Mouse (Mus musculus) urinary bladder, postnatal 36 days (tissue): ENCODE measurements around the gene Nfkb1.

Experiments used
- DNase-seq, 2 experiments: peaks; one replicate each; pipeline ENCODE4 v3.0.0; 2022; ENCODE audit warnings: low spot score in 2 of 2, mixed read lengths in 1 of 2

The Nfkb1 gene

DNA sequence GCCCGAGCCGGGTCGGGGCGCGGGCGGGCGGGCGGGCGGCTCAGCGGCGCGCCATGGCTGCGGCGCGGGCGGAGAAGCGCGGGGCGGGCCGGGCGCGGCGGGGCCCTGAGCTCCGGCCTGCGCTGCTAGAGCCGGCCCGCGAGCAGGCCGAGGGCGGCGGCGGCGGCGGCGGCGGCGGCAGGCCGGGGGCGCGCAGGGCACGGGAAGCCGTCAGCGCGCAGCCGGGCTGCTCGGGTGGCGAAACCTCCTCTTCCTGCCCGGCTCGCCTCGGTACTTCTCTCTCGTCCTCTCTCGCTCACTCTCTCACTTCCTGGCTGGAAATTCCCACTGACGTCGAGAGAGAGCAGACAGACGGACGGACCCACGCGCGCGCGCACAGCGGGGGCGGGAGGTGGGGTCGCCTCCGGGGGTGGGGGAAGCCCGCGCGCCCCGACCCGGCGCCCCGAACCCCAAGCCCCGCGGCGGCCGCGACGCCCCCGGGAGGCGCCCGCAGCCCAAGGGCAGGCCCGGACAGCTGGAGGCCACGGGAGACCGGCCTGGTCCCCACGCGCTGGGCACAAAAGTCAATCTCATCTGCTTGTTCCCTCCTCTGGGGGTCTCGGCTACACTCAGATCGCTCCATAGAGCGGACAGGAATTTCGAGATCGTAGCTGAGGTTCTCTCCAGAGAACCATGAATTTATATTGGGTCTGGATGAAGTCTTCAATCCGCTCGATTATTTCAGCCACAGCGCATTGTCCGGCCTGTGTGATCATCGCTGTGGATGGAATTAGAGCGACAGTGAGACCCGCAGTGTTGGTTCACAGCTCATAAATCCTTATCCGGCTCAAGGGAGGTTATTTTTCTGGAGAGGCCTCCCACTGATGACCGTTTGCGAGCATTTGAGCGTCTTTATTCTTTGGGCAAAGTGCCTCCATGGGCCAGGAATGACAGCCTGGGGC, at the start of gene Nfkb1:
Gene Nfkb1 (minus strand): TSS at position 357 of the 941 bp plus-strand sequence.
- DNase-seq, result peak; percentile 65 to 68

DNA sequence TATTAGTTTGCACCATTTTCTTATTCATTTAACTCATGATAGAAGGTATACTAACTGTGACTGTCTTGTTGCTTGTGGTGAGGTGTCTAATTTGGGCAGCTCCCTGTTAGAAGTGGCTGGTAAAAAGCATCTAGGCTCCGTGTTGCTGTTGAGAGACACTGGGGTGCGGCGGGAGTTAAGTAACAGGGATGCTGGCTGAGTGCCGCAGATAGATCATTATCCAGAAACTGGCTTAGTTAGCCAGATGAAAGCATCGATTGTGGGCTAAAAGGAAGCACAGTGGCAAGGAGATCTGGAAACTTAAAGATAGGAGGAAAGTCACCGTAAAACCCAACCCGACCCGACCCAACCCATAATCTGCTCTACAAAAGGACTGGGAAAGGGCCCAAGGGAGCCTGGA, 49.4 kb upstream of the Nfkb1 start:
- no peak for DNase-seq

DNA sequence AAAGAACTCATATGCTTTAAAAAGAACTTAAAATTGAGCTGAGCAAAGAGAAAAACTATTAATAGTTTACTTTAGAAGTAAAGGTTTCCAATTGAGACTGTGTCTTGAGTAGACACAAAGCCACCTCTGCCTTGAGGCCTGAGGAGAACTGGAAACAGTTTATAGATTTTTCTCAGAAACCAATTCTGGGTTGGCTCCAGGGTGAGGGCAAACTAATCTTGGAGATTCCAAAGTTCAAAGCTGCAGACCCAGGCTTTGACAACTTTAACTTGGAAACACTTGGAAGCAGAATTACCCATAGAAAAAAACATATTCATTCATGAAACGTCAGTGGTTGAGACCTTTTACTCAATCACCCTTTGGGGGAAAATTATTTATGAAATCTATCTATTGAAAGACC, 43.4 kb upstream of the Nfkb1 start:
- DNase-seq, result no peak

DNA sequence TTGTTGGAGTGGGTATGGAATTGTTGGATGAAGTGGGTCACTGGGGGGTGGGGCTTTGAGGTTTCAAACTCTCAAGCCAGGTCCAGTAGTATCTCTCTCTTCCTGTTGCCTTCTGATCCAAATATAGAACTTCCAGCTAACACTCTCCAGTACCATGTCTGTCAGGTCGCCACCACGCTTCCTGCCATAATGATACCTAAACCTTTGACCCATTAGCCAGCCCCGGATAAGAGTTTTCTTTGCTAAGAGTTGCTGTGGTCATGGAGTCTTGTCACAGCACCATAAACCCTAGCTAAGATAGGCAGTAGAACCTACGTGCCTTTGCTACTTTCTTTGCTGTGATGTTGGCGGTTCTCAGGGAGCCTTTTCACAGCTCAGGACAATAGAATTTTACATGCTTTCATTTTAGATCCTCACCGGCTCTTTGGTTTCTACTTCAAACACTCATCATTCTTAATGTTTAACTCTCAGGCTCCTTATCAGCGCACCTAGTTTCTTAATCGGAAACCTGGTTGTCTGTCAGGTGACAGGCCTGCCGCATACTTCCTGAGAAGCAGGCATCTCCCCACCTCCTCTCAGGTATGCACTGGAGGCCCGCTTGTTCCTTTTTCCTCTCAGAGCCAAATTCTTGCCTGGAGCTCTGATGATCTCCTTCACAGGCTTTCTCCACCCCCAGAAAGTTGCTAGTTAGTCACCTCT, 41.5 kb upstream of the Nfkb1 start:
- no peak for DNase-seq

DNA sequence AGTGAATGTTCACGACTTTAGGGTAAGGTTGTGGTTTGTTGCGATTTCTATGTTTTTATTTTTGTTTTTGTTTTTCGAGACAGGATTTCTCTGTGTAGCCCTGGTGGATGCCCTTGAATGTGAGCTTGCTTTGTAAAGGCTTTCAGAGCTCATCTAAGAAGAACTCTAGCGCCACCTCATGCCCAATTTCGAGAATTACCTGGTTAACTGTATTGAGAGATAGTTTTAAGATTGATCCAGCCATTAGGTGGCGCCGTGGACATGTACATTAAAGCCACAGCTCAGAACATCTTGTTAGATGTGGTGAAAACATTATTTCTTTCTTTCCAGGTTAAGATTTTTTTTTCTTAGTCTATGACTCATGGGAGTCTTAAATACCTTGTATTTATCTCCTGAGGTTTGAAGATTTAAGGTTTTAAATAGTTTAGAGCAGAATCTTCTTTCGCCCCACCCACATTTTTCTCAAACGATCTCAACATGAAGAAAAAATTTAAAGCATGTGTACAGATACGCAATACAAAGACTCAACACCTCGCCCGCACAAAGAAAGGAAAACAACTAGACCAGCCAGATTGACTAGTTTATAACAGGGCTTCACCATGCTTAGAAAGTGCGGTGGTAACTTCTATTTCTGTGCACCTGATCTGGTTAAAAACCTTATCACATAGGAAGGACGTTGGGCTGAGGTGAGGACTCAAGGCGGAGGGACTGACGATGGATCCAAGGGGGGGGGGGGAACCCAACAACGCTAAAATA, 40.1 kb upstream of the Nfkb1 start:
- DNase-seq, result peak; percentile 88 to 89

DNA sequence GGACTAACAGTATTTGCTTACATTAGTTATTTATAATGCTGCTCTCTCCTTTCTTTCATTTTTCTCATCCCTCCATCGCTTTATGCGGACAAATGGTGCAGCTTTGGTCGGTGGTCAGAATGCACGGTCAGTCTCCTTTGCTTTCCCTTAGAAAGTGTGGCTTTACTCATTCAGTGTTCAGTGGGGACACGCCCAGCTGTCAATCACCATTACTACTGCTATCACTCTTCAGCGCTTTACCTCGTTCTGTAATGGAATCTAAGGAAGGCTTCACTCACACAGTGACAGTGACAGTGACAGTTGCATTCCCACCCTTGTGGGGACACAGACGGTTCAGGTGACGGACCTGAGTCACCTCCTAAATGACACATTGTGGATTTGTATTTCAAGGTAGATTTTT, 39.4 kb upstream of the Nfkb1 start:
- DNase-seq, result no peak

DNA sequence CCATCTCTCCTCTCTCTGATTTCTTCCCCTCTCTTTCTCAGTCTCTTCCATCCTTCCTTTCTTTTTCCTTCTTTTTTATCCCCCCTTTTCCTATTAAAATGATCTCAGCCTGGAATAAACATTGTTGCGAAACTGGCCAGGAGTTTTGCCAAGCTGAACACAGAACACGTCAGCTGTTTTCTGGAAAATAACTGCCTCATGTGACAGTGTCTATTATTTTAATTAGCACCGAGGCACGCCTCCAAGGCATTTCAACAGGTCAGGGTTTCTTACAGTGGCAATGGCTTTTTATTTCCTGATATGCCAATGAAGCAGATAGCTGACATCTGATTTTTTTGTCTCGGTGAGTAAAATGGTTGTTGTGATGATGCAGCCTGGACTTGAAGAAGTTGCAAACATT, 38.2 kb upstream of the Nfkb1 start:
- DNase-seq, result peak; percentile 23 to 74

DNA sequence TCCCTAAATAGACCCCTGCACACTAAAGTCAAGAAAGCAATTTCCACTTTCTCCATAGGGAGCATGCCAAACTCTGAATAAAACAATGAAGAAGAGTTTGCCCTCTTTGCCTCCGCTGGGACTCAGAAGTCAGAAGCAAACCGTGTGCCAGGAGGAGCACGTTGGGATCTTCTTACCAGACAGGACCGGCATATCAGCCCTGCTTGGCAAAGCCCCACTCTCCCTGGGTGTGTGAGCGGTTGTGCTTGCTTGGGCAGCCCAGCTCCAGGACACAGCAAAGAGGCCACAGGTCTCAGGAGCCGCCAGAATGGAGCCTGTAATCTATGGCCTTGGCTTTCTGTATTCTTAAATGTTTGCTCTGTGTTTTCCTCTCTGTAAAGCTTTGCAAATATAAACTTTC, 37.6 kb upstream of the Nfkb1 start:
- DNase-seq, result peak in 1 of 2 experiments; percentile 21

DNA sequence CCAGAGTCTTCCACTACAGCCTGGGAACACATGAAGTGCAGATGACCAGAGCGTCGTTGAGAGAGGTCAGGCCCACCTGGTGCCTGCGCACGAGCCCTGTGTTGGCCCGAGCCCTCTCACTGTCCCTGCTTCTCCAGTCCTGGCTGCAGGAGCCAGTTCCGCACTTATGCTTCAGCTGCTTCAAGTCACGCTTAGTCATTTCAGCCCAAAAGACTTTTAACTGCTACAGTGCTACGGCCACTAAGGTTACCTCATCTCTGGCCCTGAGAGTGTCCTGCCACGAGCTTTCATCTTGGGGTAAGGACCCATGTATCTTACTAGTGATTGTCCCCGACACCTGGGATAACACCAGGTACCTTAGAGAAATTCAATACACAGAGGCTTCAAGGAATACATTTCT, 36.0 kb upstream of the Nfkb1 start:
- DNase-seq, result no peak

DNA sequence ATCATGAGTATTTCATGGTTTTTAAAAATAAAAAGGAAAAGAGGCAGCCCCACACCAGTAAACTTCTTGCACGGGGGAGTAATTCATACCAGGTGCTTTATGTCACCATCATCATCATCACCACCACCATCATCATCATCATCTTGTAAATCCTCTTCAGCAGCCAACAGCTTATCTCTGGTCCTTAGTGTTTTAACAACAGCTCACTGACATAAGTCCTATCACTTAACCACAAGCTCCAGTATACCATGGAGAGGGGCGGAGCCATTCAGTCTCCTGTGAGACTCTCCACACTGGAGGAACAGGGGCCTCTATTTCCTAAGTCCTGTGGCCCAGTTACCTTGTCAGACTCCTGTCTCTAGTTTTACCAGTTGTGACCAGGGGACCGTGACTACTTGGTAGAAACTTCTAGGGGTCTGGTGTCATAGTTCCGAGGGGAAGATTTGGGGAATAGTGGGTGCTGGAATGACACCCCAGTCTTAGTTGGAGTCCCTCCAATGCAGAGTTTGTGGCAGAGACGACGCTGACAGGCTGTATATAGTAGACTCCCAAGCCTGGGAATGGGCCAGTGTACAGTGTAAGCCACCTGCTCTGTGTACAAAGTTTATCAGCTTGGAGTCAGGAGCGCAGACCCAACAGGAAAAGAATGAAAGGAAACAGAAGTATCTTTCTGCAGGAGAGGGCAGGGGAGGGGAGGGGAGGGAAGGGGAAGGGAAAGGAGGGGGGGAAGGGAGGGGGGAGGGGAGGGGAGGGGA, 35.4 kb upstream of the Nfkb1 start:
- no peak for DNase-seq

DNA sequence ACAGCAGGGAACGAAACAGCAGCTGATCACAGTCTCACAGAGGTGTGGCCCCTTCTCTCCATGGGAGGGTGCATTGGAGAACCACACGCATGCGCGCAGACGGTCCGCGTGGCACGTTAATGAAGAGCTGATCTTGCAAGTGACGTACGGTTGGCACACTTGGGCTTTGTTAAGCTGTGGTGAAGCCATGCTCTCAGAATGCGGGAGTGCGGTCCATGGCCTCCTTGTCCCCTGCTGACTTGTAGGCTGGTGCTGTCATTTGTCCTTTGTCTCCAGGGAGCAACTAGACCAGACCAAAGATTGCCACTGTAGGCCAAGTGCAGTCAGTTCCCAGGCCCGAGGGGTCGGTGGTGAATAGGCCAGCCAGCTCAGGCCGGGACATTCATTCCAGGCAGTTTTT, 34.7 kb upstream of the Nfkb1 start:
- DNase-seq, result no peak

DNA sequence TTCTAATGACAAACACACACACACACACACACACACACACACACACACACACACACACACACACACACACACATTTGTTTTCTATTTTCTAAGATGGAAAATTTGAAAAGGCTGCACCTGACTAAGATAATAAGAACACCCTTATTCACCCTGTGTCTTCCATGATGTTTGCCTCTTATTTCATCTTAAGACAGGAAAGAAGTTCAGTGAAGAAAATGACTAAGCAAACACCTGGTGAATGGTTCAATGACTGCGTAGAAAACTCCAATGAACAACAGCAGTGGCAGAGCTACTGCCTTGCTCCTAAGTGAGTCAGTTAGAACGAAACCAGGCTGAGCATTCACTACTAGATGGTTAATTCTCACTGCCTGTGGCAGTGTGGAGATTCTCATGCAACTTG, 30.8 kb upstream of the Nfkb1 start:
- no peak for DNase-seq

DNA sequence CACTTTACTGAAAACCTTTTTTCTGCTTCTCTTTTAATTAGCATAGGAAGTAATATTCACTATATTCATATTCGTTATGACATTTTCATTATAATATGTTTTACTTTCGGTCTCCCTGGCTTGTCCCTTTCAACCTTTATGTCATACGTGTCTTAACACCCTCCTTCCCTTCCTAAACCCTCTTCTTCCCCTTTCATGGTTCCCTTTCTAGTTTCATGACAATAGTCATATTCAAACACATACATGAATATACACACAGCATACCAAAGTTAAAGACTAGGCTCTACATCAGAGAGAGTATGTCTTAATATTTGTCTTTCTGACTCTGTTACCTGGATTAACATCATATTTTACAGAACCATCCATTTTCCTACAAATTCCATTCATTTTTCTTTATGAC, 28.6 kb upstream of the Nfkb1 start:
- DNase-seq, result no peak

DNA sequence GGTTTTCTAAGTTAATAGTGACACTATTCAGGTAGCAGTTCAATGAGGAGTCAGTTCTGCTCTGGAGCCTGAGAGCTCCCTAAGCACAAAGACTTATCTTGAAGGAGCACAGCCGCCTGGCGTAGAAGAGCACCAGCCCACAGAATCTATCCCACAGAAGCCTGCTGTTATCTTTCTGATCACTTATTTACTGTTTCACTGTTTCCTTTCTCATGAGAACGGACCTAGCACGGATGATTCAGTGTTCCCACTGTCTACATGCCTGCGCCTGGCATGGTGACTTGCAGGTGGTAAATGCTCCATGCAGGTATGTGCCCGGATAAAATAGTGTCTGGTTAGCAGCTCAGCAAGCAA, 27.8 kb upstream of the Nfkb1 start:
- DNase-seq, result no peak

DNA sequence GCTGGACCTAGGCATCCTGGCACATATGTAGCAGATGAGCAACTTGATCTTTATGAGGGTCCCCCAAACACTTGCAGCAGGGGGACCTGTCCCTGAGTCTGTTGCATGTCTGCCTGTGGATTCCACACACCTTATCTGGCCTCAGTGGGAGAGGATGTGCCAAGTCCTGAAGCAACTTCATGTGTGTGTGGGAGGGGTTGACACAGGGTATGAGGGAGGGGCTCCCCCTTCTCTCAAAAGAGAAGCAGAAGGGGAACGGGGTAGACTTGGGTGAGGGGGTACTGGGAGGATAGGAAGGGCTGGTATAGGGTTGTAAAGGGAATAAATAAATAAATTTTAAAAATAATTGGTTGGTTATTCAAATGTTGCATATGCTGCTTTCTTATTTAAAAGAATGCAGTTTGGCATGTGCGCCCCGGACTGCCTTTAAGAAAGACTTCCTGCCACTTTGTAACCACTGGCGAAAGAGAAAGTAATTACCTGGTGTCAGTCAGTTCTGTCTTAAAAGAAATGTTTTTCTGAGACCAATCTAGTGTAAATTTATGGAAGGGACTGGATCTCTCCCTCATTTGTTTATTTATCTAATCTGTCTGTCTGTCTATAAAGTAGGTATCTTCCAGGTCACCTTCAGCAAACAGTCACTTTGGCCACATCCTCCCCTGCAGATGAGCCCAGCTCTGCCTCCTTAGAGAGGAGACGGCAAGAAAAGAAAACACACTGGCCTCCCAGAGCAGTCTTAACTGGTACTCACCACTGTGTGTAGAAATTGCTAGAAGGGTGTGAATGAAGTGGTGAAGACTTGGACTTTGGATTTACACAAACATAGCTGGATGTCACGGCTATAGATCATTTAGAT, 27.2 kb upstream of the Nfkb1 start:
- DNase-seq, result no peak

DNA sequence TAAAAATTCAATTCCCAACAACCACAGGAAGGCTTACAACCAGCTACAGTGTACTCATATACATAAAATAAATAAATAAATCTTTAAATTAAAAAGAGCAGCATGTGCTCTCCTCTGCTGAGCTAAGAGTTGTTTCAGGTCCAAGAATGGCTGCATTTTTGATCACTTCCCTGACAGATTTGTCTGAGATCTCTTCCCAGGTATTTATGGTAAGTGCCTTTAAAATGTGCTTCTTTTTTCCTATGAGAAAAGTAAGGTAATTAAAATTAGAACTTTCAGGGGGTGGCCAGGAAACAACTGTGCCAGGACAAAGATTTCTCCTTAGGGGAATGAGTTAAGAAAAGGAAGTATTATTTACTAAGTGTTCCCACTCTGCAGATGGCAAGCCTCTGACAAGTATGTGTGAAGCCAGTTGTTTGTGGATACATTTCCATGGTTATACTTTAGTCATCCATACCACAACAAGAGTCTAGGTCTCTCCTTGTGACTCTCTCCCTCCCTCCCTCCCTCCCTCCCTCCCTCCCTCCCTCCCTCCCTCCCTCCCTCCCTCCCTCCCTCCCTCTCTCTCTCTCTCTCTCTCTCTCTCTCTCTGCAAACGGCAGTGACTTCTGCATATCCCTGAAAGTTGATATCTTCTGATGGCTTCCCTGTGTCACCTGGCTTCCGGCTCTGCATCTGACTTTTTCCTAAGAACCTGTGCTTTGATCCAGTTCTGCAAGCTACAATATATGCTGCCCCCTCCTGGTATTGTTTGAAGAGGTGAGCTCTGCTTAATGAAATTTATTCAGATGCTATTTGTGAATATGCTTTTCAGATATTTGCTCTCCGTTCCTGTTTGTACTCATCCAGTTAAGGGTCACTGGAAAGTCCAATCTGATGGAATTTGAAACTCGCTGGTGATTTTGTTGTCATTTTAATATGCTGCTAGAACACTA, 21.9 kb upstream of the Nfkb1 start:
- no peak for DNase-seq

DNA sequence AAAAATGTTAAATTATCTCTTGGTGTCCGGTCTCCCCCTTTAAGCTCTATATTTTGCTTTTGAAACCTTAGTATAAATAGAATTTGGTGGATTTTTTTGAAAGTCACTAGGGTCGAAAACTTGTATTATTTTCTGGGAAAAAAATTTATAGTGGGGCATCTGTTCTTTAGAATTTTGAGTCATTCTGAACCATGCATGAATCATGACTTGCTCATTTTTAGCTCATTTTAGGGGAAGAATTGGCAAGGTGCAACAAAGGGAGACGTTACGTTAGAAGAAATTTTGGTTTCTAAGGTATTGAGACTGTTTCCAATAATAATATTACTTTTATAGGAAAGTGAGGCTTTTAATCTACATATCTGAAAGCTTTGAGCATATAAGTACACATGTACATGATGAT, 20.3 kb upstream of the Nfkb1 start:
- no peak for DNase-seq

DNA sequence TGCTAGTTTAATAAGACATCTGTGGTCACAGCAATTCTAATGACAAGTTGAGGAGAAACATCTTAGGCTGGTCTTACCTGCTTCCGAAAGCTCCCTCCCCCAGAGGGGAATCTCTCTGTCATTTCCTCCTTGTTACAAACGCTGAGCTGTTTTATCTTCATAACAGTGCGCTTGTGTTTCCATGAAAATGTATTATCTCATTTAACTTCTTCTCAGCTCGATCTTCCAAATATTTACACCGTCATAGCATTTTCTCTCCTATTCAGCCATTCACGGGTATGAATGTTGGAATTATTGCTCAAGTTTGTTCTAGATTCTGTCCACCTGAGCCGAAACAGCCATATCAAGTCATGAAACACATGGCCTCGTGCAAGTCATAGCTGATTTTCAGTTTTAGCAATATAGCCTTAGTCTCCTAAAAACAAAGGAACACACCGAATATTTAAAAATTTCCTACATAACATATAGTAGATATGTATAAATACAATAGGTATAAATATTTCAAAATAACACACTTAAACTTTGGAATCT, 19.8 kb upstream of the Nfkb1 start:
- DNase-seq, result no peak

DNA sequence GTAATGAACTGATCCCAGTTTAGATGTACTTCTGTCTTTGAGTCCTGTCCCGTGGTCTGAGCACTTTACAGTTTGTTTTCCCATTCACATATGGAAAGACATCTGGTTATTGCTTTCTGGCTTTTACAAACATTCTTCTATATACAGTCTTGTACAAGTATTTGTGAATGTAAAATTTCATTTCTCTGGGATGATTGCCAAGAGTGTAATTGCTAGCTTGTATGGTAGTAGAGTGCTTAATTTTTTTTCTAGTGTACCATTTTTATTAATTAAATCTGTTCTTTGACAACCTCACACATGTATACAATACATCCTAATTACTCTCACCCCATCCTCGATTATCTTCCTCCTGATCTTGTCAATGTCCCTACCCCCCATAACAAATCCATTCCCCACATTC, 12.0 kb upstream of the Nfkb1 start:
- no peak for DNase-seq
